Mouse (Mus musculus): ENCODE data around the gene Armh3.
A peak's percentile ranks its signal among the peaks of the same experiment; 100 is the strongest.

The Armh3 gene

DNA sequence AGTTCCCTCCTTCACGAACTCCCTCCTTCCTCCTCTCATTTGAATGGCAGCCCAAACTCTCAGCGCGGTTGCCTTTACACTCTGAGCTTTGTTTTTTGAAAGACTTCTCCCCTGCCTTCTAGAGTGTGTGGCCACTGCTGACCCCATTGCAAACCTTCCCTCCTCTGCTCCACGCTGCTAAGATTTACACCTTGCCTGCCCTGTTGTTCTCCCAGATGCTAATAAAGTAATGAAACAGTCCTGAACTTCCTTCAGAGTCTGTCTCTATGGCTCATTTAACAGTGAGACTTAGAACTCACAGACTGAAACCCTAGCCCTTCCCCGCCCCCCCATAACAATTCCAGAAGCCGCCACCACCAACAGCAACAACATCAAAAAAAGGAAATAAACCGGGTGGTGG lies 208.9 kb downstream of the Armh3 start:
- no peak for DNase-seq (ENCODE audit: extremely low spot score)

DNA sequence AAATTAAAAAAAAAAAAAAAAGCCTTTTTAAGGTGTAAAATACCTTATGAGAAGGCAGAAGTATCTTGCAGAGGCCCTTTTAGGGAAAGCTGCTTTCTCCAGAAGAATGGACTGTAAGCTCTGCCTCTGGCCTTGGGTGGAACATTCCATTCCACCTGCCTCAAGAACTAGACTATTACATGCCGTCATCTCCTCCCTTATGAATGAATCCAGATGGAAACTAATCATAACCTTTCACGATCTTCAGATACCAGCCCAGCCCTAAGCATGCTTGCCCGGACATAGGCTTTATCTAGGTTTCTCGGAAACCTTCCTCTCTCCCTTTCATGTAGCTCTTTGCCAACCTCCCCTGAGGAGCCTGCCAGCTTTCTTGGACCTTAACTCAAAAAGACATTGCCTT lies 210.0 kb downstream of the Armh3 start:
- DNase-seq (ENCODE audit: extremely low spot score), result no peak

- no peak for DNase-seq (ENCODE audit: extremely low spot score)
These were observed 210.8 kb downstream of the Armh3 start for GRCm38 (mm10) chr19:45787450-45787849.

GRCm38 (mm10) chr19:45785470-45785869 lies 212.8 kb downstream of the Armh3 start:
- DNase-seq (ENCODE audit: extremely low spot score), result no peak

DNA sequence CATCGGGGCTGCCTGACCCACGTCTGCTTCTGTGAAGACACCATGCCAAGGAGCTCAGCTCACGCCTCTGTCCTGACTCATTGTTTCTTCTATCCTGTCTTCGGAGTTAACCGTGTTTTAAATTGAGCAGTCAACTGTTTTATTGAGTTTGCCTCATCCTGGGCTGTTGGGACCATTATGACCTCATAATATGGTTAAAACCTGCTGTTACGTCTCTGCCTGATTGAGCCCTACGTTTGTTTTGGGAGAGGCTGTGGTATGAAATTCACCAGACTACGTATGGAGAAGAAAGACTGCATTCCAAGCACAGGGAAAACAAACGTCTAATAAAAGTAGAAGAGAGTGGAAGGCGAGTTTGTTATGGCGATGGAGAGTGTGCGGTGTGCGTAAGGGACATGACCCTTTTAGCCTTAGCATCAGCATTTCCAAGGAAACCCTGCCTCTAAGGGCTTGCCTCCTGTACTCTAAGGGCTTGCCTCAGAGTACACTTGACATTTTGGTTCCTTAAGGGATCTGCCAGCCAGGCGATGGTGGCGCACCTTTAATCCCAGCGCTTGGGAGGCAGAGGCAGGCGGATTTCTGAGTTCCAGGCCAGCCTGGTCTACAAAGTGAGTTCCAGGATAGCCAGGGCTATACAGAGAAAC lies 214.2 kb downstream of the Armh3 start:
- DNase-seq (ENCODE audit: extremely low spot score), result no peak

- peak; percentile 98 for DNase-seq (ENCODE audit: extremely low spot score)
These were observed 214.9 kb downstream of the Armh3 start, which contains the start of gene Mgea5 for GRCm38 (mm10) chr19:45783181-45783932. Gene Mgea5 (minus strand): TSS chr19:45783837.

DNA sequence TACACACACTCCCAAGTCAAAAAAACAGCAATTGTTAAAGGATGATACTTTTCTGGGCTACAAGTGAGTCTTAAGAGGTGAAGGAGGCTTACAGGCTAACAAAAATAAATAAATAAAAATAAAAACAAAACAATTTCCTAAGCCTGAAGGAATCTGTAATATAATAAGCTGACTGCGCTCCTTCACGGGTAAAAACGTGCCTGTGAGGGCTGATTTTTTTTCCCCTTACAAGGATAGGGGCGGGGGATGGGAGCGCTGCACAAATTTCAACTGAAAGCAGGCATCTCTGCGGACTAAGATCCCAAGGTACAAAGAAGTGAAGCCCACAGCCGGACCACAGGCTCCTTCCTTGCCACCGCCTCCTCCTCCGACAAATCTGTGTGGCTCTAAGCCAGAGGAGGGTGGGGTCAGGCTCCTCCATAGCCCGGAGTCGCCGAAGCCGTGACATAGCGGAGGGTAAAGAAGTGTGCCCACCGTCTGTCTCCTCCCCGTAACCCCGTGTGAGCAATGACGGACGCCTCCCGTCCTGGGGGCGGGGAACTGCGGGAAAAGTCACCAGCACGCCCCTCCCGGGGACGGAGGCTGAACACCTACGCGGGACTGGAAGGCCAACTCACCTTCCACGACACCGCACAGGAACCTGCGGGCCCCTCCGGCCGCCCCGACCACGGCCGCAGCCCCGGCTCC lies 215.8 kb downstream of the Armh3 start:
- DNase-seq (ENCODE audit: extremely low spot score), result peak; percentile 80

- no peak for DNase-seq (ENCODE audit: extremely low spot score)
These were observed 216.6 kb downstream of the Armh3 start for GRCm38 (mm10) chr19:45781676-45782075.

DNA sequence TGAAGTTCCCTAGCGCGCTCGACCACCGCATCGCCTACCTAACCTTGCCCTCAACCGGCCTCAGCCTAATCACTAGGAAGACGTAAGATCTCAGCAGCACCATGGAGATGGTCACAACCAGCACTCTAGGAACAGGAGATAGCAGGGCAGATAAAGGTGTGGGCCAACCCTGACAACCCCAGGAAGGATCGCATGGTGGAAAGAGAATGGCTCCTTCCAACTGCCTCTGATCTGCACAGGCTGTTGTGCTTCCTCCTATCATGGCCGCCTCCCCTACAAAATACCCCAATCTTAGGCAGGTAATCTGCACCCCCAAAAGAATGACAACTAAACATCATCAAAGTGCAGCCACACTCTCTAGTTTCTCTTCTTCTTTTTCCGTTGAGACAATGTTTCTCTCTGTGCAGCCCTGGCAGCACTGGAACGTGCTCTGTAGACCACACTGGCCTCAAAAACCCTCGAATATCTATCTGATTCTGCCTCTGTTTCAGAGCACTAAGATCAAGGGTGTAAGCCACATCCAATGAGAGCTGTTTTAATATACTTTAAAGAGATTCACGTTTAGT lies 217.9 kb downstream of the Armh3 start:
- no peak for DNase-seq (ENCODE audit: extremely low spot score)

- DNase-seq (ENCODE audit: extremely low spot score), result no peak
These were observed 222.8 kb downstream of the Armh3 start for GRCm38 (mm10) chr19:45775486-45775885.

- no peak for DNase-seq (ENCODE audit: extremely low spot score)
These were observed 226.8 kb downstream of the Armh3 start for GRCm38 (mm10) chr19:45771501-45771900.
